9 mouse cellular contexts compared by ENCODE assay signal in genomic region chr9:107606591-107606990, GRCm38 (mm10). TPM values are rescaled to one million over a fixed set of nuclear protein-coding genes. Genes with fewer than 3 reads are reported as not detected.
DNase-seq lines count a peak whose midpoint lies in the region; ATAC-seq and TF ChIP-seq lines count a peak whose summit lies in the region.
"Had no signal": no experiment of that assay in that cellular context is flagged by ENCODE, and none has a peak within 500 bp of the region (broad histone marks: within the 10 kb centered on the region; RNA-seq: fewer than 3 reads in every experiment).

No protein-coding gene starts in this region.

- no peak for TF ChIP-seq CTCF in E14TG2a.4 (conservative IDR thresholded peaks at IDR 0.05; ENCODE audit: low read length)

- H3K27me3 ChIP-seq in E14TG2a.4 (ENCODE audit: insufficient read depth, low read length), result peaks cover 77% of the 10 kb centered on the region
- no peaks in the 10 kb centered on the region for H3K27me3 ChIP-seq in hindbrain, embryonic 15.5 days
- no peaks in the 10 kb centered on the region for H3K27me3 ChIP-seq in limb, embryonic 11.5 days (ENCODE audit: control insufficient read depth, insufficient read depth, low read length)

- H3K4me3 ChIP-seq in E14TG2a.4 (replicated peaks; ENCODE audit: low read length), result peak overlapping the region; percentile 45; the same call in 1 of the 2 replicates
- no peak overlapping the region for H3K4me3 ChIP-seq in hindbrain, embryonic 15.5 days
- peak overlapping the region; percentile 22 for H3K4me3 ChIP-seq in limb, embryonic 11.5 days (ENCODE audit: low read depth, low read length)

- peaks cover 95% of the 10 kb centered on the region for H3K4me1 ChIP-seq in E14TG2a.4 (replicated peaks; ENCODE audit: low read depth, low read length)
- peaks cover 23% of the 10 kb centered on the region for H3K4me1 ChIP-seq in hindbrain, embryonic 15.5 days (replicated peaks)
- peaks cover 69% of the 10 kb centered on the region for H3K4me1 ChIP-seq in limb, embryonic 11.5 days (ENCODE audit: control insufficient read depth, insufficient read depth, low read length)

- peak; percentile 62 for DNase-seq in gastrocnemius, adult 18-20 months (ENCODE audit: low spot score)
- DNase-seq in gastrocnemius, postnatal 25 days, result no peak
- DNase-seq in limb, embryonic 11.5 days (ENCODE audit: low spot score), result peak; percentile 63
- DNase-seq in thymus, postnatal 14 days, result no peak
- DNase-seq in cerebellum, postnatal 36 days, result no peak
- no peak for DNase-seq in thymus, postnatal 10 days (ENCODE audit: low spot score in 2 of 2)
- DNase-seq: B cell, adult 2 months had no signal

- H3K36me3 ChIP-seq in E14TG2a.4 (ENCODE audit: insufficient read depth, low read length), result no peaks in the 10 kb centered on the region
- H3K36me3 ChIP-seq in hindbrain, embryonic 15.5 days, result no peaks in the 10 kb centered on the region
- no peaks in the 10 kb centered on the region for H3K36me3 ChIP-seq in limb, embryonic 11.5 days (ENCODE audit: control insufficient read depth, insufficient read depth, low read length)

- H3K9me3 ChIP-seq in E14TG2a.4 (ENCODE audit: low read length), result no peaks in the 10 kb centered on the region
- H3K9me3 ChIP-seq in hindbrain, embryonic 15.5 days, result no peaks in the 10 kb centered on the region
- no peaks in the 10 kb centered on the region for H3K9me3 ChIP-seq in limb, embryonic 11.5 days (ENCODE audit: control insufficient read depth, low read length)

- H3K9ac ChIP-seq in hindbrain, embryonic 15.5 days, result no peak overlapping the region
- peak overlapping the region; percentile 27; the same call in 1 of the 2 replicates for H3K9ac ChIP-seq in limb, embryonic 11.5 days (ENCODE audit: low read length)

- H3K4me2 ChIP-seq in hindbrain, embryonic 15.5 days, result 0 out of 2 replicates have a peak overlapping the region, but pooled peaks have one; percentile 6
- H3K4me2 ChIP-seq in limb, embryonic 11.5 days (ENCODE audit: low read depth, severe bottlenecking), result peak overlapping the region; percentile 26

- no peak overlapping the region for H3K27ac ChIP-seq in hindbrain, embryonic 15.5 days (replicated peaks)
- H3K27ac ChIP-seq in limb, embryonic 11.5 days (replicated peaks; ENCODE audit: low read depth, low read length), result peak overlapping the region; percentile 72

- 24% methylated on average over 9 of the region's 9 CpGs for WGBS in hindbrain, embryonic 15.5 days
- WGBS in limb, embryonic 11.5 days, result 4% methylated on average over 9 of the region's 9 CpGs

- no peak for ATAC-seq in hindbrain, embryonic 15.5 days (ENCODE audit: low FRiP score, low read depth)
- no peak for ATAC-seq in limb, embryonic 11.5 days (ENCODE audit: insufficient number of reproducible peaks, low FRiP score, low TSS enrichment, low read depth)

RNA-seq across cellular contexts. Expression of gene Sema3b, which starts 2.4 kb away (rescaled TPM):
- 10 to 100 TPM; 11.0 to 11.4 TPM for total RNA-seq in gastrocnemius, adult 18-20 months (2021)
- 10 to 100 TPM; 18.1 to 19.4 TPM for total RNA-seq in gastrocnemius, postnatal 25 days (2021)
- polyA plus RNA-seq in hindbrain, embryonic 15.5 days (2015; fragmentation: Nextera tagmentation; extraction: Ambion mirVana), result 4.6 and 5.1 TPM in 2 replicates
- polyA plus RNA-seq in limb, embryonic 11.5 days (2014; fragmentation: Nextera tagmentation; extraction: Ambion mirVana), result 3.4 and 3.7 TPM in 2 replicates

RNA-seq across cellular contexts. Expression of gene Ifrd2, which starts 19.1 kb away (rescaled TPM):
- total RNA-seq in gastrocnemius, adult 18-20 months (2021), result 10 to 100 TPM; 44.6 to 49.7 TPM
- total RNA-seq in gastrocnemius, postnatal 25 days (2021), result 10 to 100 TPM; 44.2 to 45.3 TPM
- 16.3 and 17.3 TPM in 2 replicates for polyA plus RNA-seq in hindbrain, embryonic 15.5 days (2015; fragmentation: Nextera tagmentation; extraction: Ambion mirVana)
- 47.6 and 49.0 TPM in 2 replicates for polyA plus RNA-seq in limb, embryonic 11.5 days (2014; fragmentation: Nextera tagmentation; extraction: Ambion mirVana)

RNA-seq across cellular contexts. Expression of gene Hyal3, which starts 26.0 kb away (rescaled TPM):
- under 1 TPM; 0.19 to 0.23 TPM for total RNA-seq in gastrocnemius, adult 18-20 months (2021)
- under 1 TPM; 0.38 to 0.72 TPM for total RNA-seq in gastrocnemius, postnatal 25 days (2021)
- polyA plus RNA-seq in hindbrain, embryonic 15.5 days (2015; fragmentation: Nextera tagmentation; extraction: Ambion mirVana), result 1.8 and 2.2 TPM in 2 replicates
- polyA plus RNA-seq in limb, embryonic 11.5 days (2014; fragmentation: Nextera tagmentation; extraction: Ambion mirVana), result 0.54 and 0.57 TPM in 2 replicates

RNA-seq across cellular contexts. Expression of gene Naa80, which starts 27.9 kb away (rescaled TPM):
- total RNA-seq in gastrocnemius, adult 18-20 months (2021), result 10 to 100 TPM; 14.0 to 15.3 TPM
- 10 to 100 TPM; 10.4 to 13.4 TPM for total RNA-seq in gastrocnemius, postnatal 25 days (2021)
- polyA plus RNA-seq in hindbrain, embryonic 15.5 days (2015; fragmentation: Nextera tagmentation; extraction: Ambion mirVana), result 17.6 and 19.5 TPM in 2 replicates
- polyA plus RNA-seq in limb, embryonic 11.5 days (2014; fragmentation: Nextera tagmentation; extraction: Ambion mirVana), result 14.3 and 16.7 TPM in 2 replicates

RNA-seq across cellular contexts. Expression of gene Gnai2, which starts 28.6 kb away (rescaled TPM):
- 10 to 100 TPM; 59.3 to 75.5 TPM for total RNA-seq in gastrocnemius, adult 18-20 months (2021)
- total RNA-seq in gastrocnemius, postnatal 25 days (2021), result 10 to 100 TPM; 73.2 to 87.6 TPM
- 332 and 343 TPM in 2 replicates for polyA plus RNA-seq in hindbrain, embryonic 15.5 days (2015; fragmentation: Nextera tagmentation; extraction: Ambion mirVana)
- polyA plus RNA-seq in limb, embryonic 11.5 days (2014; fragmentation: Nextera tagmentation; extraction: Ambion mirVana), result 336 and 358 TPM in 2 replicates

Comparison
In these comparisons a context has a peak if more than half of its experiments do, and no peak if none do; other contexts are left out.
1. DNase-seq: peak in gastrocnemius, adult 18-20 months (single experiment) and limb, embryonic 11.5 days (single experiment); none in gastrocnemius, postnatal 25 days (single experiment), thymus, postnatal 14 days (single experiment), cerebellum, postnatal 36 days (0 of 2) and thymus, postnatal 10 days (0 of 2).